Mouse (Mus musculus): ENCODE measurements around the gene Gm20388. TPM values are rescaled to one million over a fixed set of nuclear protein-coding genes. Genes with fewer than 3 reads are reported as not detected.

The Gm20388 gene
- total RNA-seq, 1 experiment: 27.0 TPM

- H3K9ac ChIP-seq (ENCODE audit: insufficient read depth, low read depth, low read length, poor library complexity, severe bottlenecking): peak overlapping the region; percentile 21; the same call in 1 of the 2 replicates
- peaks cover 7 to 20% of the 10 kb centered on the region in 2 experiments; a peak in 3 of 4 replicates for H3K4me1 ChIP-seq (ENCODE audit: control insufficient read depth in 2 of 2, insufficient read depth in 2 of 2, low read length in 2 of 2, poor library complexity in 1 of 2)
- in situ Hi-C loops (cut with MboI; ENCODE audit: low sequenced_read_pairs in 2 of 2, unreplicated experiment in 2 of 2): no loop called here
- H3K27ac ChIP-seq (ENCODE audit: insufficient read depth, low read depth, low read length, poor library complexity, severe bottlenecking): no peak overlapping the region
- H3K9me3 ChIP-seq (ENCODE audit: control insufficient read depth, insufficient read depth, low read depth, low read length): no peaks in the 10 kb centered on the region
- no peaks in the 10 kb centered on the region for H3K36me3 ChIP-seq (ENCODE audit: control insufficient read depth, insufficient read depth, low read length, poor library complexity, severe bottlenecking)
- H3K4me3 ChIP-seq (ENCODE audit: insufficient read depth in 1 of 2, low read depth in 1 of 2, low read length in 2 of 2, poor library complexity in 1 of 2, severe bottlenecking in 1 of 2): peak overlapping the region; percentile 34 to 46
- DNase-seq (ENCODE audit: low read depth, low spot score): no peak
- no peak for TF ChIP-seq MAFK (IDR thresholded peaks at IDR 0.05; ENCODE audit: insufficient read depth, low read depth, low read length)
- TF ChIP-seq HCFC1 (IDR thresholded peaks at IDR 0.05; ENCODE audit: borderline replicate concordance, insufficient read depth, low read length): no peak
- no peak for TF ChIP-seq ZNF384 (IDR thresholded peaks at IDR 0.05; ENCODE audit: low read depth, low read length)
- no peak for TF ChIP-seq CHD2 (IDR thresholded peaks at IDR 0.05; ENCODE audit: low read depth, low read length)
Observed at GRCm38 (mm10) chr8:120472230-120472629, 561.6 kb downstream of the Gm20388 start.

GRCm38 (mm10) chr8:120473729-120474364, 563.2 kb downstream of the Gm20388 start:
- Histone ChIP-seq H3K9me3 (ENCODE audit: control insufficient read depth, insufficient read depth, low read depth, low read length) (no peaks in the 10 kb centered on the region), H3K4me1 (ENCODE audit: control insufficient read depth in 2 of 2, insufficient read depth in 2 of 2, low read length in 2 of 2, poor library complexity in 1 of 2) (peaks cover 7 to 21% of the 10 kb centered on the region in 2 experiments; a peak in 3 of 4 replicates), H3K27ac (ENCODE audit: insufficient read depth, low read depth, low read length, poor library complexity, severe bottlenecking) (no peak overlapping the region), H3K36me3 (ENCODE audit: control insufficient read depth, insufficient read depth, low read length, poor library complexity, severe bottlenecking) (no peaks in the 10 kb centered on the region), H3K4me3 (ENCODE audit: insufficient read depth in 1 of 2, low read depth in 1 of 2, low read length in 2 of 2, poor library complexity in 1 of 2, severe bottlenecking in 1 of 2) (no peak overlapping the region), H3K9ac (ENCODE audit: insufficient read depth, low read depth, low read length, poor library complexity, severe bottlenecking) (no peak overlapping the region)
- DNase-seq (ENCODE audit: low read depth, low spot score): no peak
- in situ Hi-C loops (cut with MboI; ENCODE audit: low sequenced_read_pairs in 2 of 2, unreplicated experiment in 2 of 2): no loop called here
- TF ChIP-seq MAFK (IDR thresholded peaks at IDR 0.05; ENCODE audit: insufficient read depth, low read depth, low read length) (no peak), ZC3H11A (IDR thresholded peaks at IDR 0.05; ENCODE audit: borderline replicate concordance, low read depth, low read length) (no peak), HCFC1 (IDR thresholded peaks at IDR 0.05; ENCODE audit: borderline replicate concordance, insufficient read depth, low read length) (no peak), ZNF384 (IDR thresholded peaks at IDR 0.05; ENCODE audit: low read depth, low read length) (no peak), CHD2 (IDR thresholded peaks at IDR 0.05; ENCODE audit: low read depth, low read length) (no peak)

- Histone ChIP-seq H3K36me3 (ENCODE audit: control insufficient read depth, insufficient read depth, low read length, poor library complexity, severe bottlenecking) (no peaks in the 10 kb centered on the region), H3K4me1 (ENCODE audit: control insufficient read depth in 2 of 2, insufficient read depth in 2 of 2, low read length in 2 of 2, poor library complexity in 1 of 2) (peaks cover 7 to 22% of the 10 kb centered on the region in 2 experiments; a peak in 3 of 4 replicates)
- no peak for DNase-seq (ENCODE audit: low read depth, low spot score)
Observed at GRCm38 (mm10) chr8:120474496-120475235, 564.0 kb downstream of the Gm20388 start.

GRCm38 (mm10) chr8:120475462-120476201, 565.0 kb downstream of the Gm20388 start:
- no peaks in the 10 kb centered on the region for H3K9me3 ChIP-seq (ENCODE audit: control insufficient read depth, insufficient read depth, low read depth, low read length)
- TF ChIP-seq HCFC1 (IDR thresholded peaks at IDR 0.05; ENCODE audit: borderline replicate concordance, insufficient read depth, low read length): no peak
- TF ChIP-seq MAFK (IDR thresholded peaks at IDR 0.05; ENCODE audit: insufficient read depth, low read depth, low read length): no peak
- TF ChIP-seq ZNF384 (IDR thresholded peaks at IDR 0.05; ENCODE audit: low read depth, low read length): no peak
- TF ChIP-seq CHD2 (IDR thresholded peaks at IDR 0.05; ENCODE audit: low read depth, low read length): no peak
- no peak for TF ChIP-seq ZC3H11A (IDR thresholded peaks at IDR 0.05; ENCODE audit: borderline replicate concordance, low read depth, low read length)
- in situ Hi-C loops (cut with MboI; ENCODE audit: low sequenced_read_pairs in 2 of 2, unreplicated experiment in 2 of 2): no loop called here
- H3K36me3 ChIP-seq (ENCODE audit: control insufficient read depth, insufficient read depth, low read length, poor library complexity, severe bottlenecking): no peaks in the 10 kb centered on the region
- H3K4me1 ChIP-seq (ENCODE audit: control insufficient read depth in 2 of 2, insufficient read depth in 2 of 2, low read length in 2 of 2, poor library complexity in 1 of 2): peaks cover 7 to 20% of the 10 kb centered on the region in 2 experiments; a peak in 3 of 4 replicates
- no peak for DNase-seq (ENCODE audit: low read depth, low spot score)
- no peak overlapping the region for H3K9ac ChIP-seq (ENCODE audit: insufficient read depth, low read depth, low read length, poor library complexity, severe bottlenecking)
- H3K4me3 ChIP-seq (ENCODE audit: insufficient read depth in 1 of 2, low read depth in 1 of 2, low read length in 2 of 2, poor library complexity in 1 of 2, severe bottlenecking in 1 of 2): no peak overlapping the region
- no peak overlapping the region for H3K27ac ChIP-seq (ENCODE audit: insufficient read depth, low read depth, low read length, poor library complexity, severe bottlenecking)

More at GRCm38 (mm10) chr8:120474496-120475235, 564.0 kb downstream of the Gm20388 start:
- Histone ChIP-seq H3K4me3 (ENCODE audit: insufficient read depth in 1 of 2, low read depth in 1 of 2, low read length in 2 of 2, poor library complexity in 1 of 2, severe bottlenecking in 1 of 2) (no peak overlapping the region), H3K27ac (ENCODE audit: insufficient read depth, low read depth, low read length, poor library complexity, severe bottlenecking) (no peak overlapping the region), H3K9me3 (ENCODE audit: control insufficient read depth, insufficient read depth, low read depth, low read length) (no peaks in the 10 kb centered on the region), H3K9ac (ENCODE audit: insufficient read depth, low read depth, low read length, poor library complexity, severe bottlenecking) (no peak overlapping the region)
- in situ Hi-C loops (cut with MboI; ENCODE audit: low sequenced_read_pairs in 2 of 2, unreplicated experiment in 2 of 2): no loop called here
- TF ChIP-seq CHD2 (IDR thresholded peaks at IDR 0.05; ENCODE audit: low read depth, low read length) (no peak), HCFC1 (IDR thresholded peaks at IDR 0.05; ENCODE audit: borderline replicate concordance, insufficient read depth, low read length) (no peak), ZNF384 (IDR thresholded peaks at IDR 0.05; ENCODE audit: low read depth, low read length) (no peak)
